Mouse (Mus musculus) small intestine, adult 2 months (tissue): Measurements from ENCODE around the gene Trmt10b. TPM values are rescaled to one million over a fixed set of nuclear protein-coding genes. Genes with fewer than 3 reads are reported as not detected.
A peak's percentile ranks its signal among the peaks of the same experiment; 100 is the strongest.

ENCODE experiments used
- H3K27ac ChIP-seq: fragments of 200-500 bp; 2 replicates; pipeline ENCODE4 v1.5.1; 2012; ENCODE audit warnings: low read depth, low read length, control low read depth, inconsistent platforms; ENCODE audit not compliant: insufficient read depth
- H3K27me3 ChIP-seq: fragments of 200-500 bp; 2 replicates; pipeline ENCODE4 v1.6.1; 2012; ENCODE audit warnings: mild to moderate bottlenecking, moderate library complexity, low read length, inconsistent platforms; ENCODE audit not compliant: control insufficient read depth, insufficient read depth
- H3K36me3 ChIP-seq: fragments of 200-500 bp; 2 replicates; pipeline ENCODE4 v1.6.1; 2012; ENCODE audit warnings: mild to moderate bottlenecking, low read length, control low read depth, inconsistent platforms; ENCODE audit not compliant: control insufficient read depth, insufficient read depth
- H3K4me1 ChIP-seq: fragments of 200-500 bp; 2 replicates; pipeline ENCODE4 v1.6.1; 2012; ENCODE audit warnings: low read length, inconsistent platforms, mixed read lengths; ENCODE audit not compliant: control insufficient read depth, insufficient read depth, insufficient read length
- H3K4me3 ChIP-seq: fragments of 200-500 bp; 2 replicates; pipeline ENCODE4 v1.5.1; 2012; ENCODE audit warnings: low read depth, mild to moderate bottlenecking, control low read depth, inconsistent platforms, low read length, moderate library complexity
- CTCF ChIP-seq: fragments of 200-500 bp; IDR thresholded peaks from 2 replicates; pipeline ENCODE4 v1.5.1; 2012; ENCODE audit warnings: low read depth, mild to moderate bottlenecking, control low read depth, inconsistent platforms, low read length, moderate library complexity, mixed read lengths; ENCODE audit not compliant: insufficient replicate concordance, insufficient read length; ENCODE audit errors: extremely low read depth
- POLR2A ChIP-seq: fragments of 200-500 bp; IDR thresholded peaks from 2 replicates; pipeline ENCODE4 v1.6.1; 2012; ENCODE audit warnings: low read depth, mild to moderate bottlenecking, control low read depth, inconsistent platforms, low read length, moderate library complexity
- WGBS: fragments of 180-500 bp; shearing (Covaris S2); methylation state at CpG from one replicate; pipeline ENCODE4 v1.1.7; 2018; 5-methylcytosine and 5-hydroxymethylcytosine counted together
- polyA plus RNA-seq: library from polyadenylated mRNA; depleted of rRNA; stranded (reverse); fragments of >200 nt; gene quantifications from 2 replicates; pipeline ENCODE4 v1.2.3, GENCODE M21; 2012

Gene Trmt10b
- polyA plus RNA-seq, 1 experiment: 0.56 TPM

DNA sequence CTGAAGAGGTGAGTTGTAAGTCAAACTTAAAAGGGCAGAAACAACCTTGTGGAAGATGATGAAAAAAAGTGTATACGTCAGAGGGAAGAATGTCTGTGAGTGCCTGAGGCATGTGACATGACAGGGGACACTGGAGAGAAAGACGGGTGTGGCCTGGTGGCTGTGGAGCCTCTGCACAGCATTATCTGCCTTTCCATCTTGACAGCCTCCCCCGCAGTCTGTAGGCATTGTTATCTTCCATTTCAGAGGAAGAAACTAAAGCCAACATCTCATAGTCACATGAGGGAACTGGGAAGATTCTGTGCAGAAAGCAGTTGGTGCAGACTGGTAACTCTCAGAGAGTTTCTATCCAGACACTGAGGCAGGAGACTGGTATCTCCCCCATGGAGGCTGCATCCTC, 29.0 kb upstream of the Trmt10b start:
- no peak overlapping the region for H3K27ac ChIP-seq
- H3K27me3 ChIP-seq: no peaks in the 10 kb centered on the region
- H3K36me3 ChIP-seq: no peaks in the 10 kb centered on the region
- H3K4me3 ChIP-seq: no peak overlapping the region
- no peaks in the 10 kb centered on the region for H3K4me1 ChIP-seq
- TF ChIP-seq POLR2A (no peak), CTCF (no peak)
- 34% methylated on average over 3 of the region's 3 CpGs for WGBS

DNA sequence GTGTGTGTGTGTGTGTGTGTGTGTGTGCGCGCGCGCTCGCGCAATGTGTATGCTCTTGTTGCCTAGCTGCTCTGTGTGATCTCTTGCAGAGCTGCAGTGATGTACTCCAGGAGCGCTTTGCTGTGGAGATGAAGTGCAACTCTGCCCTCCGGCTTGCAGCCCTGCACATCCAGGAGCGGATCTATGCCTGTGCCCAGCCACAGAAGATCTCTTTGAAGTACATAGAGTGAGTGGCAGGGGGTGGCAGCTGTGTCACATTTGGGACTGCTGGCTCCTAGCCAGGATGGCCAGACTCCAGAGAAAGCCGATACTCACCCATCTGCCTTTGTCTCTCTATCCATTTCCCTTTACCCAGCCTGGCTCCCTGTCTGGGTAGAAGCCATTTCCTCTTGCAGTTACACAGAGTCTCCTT, 25.9 kb upstream of the Trmt10b start:
- 77% methylated on average over 10 of the region's 10 CpGs for WGBS
- Histone ChIP-seq H3K36me3 (no peaks in the 10 kb centered on the region), H3K4me3 (no peak overlapping the region), H3K27me3 (no peaks in the 10 kb centered on the region), H3K4me1 (no peaks in the 10 kb centered on the region), H3K27ac (no peak overlapping the region)
- TF ChIP-seq CTCF (no peak), POLR2A (no peak)

DNA sequence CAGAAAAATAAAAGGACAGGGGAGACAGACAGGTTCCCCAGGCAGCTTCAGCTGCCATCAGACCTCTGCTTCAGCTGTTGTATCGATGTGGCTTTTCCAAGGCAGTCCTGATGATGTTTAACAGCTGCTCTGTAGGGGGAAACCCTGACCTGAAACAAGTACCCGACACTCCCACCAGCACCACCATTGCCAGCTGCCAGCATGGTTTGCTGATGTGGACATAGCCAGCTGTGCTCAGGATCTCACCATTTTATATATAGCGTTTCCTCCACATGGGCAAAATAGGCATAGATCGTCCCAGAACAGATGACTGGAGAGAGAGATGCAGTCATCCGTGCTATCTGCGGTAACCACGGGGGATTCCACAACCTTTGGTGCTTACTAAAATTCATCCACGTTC, 21.2 kb upstream of the Trmt10b start:
- H3K27me3 ChIP-seq: no peaks in the 10 kb centered on the region
- H3K4me1 ChIP-seq: no peaks in the 10 kb centered on the region
- H3K27ac ChIP-seq: no peak overlapping the region
- H3K36me3 ChIP-seq: no peaks in the 10 kb centered on the region
- 84% methylated on average over 8 of the region's 8 CpGs for WGBS
- H3K4me3 ChIP-seq: no peak overlapping the region
- TF ChIP-seq POLR2A: no peak
- TF ChIP-seq CTCF: no peak

DNA sequence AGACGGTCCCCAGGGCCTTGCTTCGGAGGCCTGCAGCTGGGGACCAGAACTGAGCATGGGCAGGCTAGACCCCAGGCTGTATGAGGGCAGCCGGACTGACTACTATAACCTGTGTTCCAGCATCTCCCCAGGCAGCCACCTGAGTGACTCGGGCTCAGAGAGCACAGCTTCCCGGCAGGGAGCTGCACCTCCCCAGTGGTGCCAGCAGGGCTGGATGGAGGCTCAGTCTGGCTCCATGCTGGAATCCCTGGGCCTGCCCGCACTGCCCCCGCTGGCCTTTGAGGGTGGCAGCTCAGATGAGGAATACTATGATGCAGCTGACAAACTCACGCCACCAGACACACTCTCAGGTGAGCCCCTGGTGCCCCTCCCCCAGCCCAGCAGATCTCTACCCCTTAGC, 17.6 kb upstream of the Trmt10b start:
- no peak for TF ChIP-seq CTCF
- TF ChIP-seq POLR2A: no peak
- H3K27me3 ChIP-seq: no peaks in the 10 kb centered on the region
- 50% methylated on average over 8 of the region's 8 CpGs for WGBS
- H3K4me3 ChIP-seq: no peak overlapping the region
- no peak overlapping the region for H3K27ac ChIP-seq
- no peaks in the 10 kb centered on the region for H3K36me3 ChIP-seq
- H3K4me1 ChIP-seq: no peaks in the 10 kb centered on the region

DNA sequence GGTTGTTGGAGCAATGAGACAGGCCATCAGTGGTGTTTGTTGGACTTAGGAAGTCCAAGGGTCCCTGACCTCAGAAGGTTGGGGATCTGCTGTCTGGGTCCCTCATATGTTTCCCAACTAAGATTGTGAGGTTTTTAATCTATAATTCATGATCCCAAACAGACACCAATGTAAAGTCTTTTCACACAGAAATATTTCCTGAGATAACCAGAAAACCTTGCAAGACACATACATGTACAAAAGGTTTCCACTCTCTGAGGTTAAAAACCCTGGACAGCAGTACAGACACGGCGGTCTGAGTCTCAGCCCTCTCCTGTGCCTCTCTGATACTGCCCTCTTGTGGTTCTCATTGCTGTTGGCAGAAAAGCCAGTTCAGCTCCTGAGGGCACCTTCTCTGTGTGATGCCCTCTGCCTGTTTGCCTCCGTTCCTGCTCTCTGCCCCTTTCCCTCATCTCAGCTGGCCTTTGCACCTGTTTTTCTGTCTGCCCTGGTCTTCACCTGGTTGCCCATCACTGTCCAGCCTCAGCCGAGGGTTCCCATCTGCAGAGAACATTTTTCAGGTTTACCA, 16.9 kb upstream of the Trmt10b start:
- WGBS: 11% methylated on average over 4 of the region's 4 CpGs
- no peak overlapping the region for H3K4me3 ChIP-seq
- H3K36me3 ChIP-seq: no peaks in the 10 kb centered on the region
- TF ChIP-seq CTCF (peak; percentile 80; the same call in 1 of the 2 replicates), POLR2A (no peak)
- no peak overlapping the region for H3K27ac ChIP-seq
- H3K4me1 ChIP-seq: no peaks in the 10 kb centered on the region
- H3K27me3 ChIP-seq: no peaks in the 10 kb centered on the region

DNA sequence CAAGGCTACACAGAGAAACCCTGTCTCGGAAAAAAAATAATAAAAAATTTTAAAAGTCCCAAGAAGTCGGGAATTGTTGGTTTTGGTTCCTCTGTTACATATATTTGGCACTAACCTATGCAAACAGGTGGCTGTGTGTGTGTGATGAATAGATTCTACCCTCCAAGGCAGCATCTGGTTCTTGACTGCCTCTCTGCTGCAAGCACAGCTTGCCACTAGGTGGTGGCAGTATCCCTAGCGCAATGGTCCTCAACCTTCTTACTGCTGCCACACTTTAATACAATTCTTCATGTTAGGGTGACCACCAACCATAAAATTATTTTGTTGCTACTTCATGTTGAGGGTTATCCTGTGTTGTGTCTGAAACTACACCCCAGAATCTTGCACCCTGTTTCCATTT, 10.6 kb upstream of the Trmt10b start:
- Histone ChIP-seq H3K36me3 (no peaks in the 10 kb centered on the region), H3K4me1 (no peaks in the 10 kb centered on the region), H3K4me3 (no peak overlapping the region), H3K27me3 (peaks cover 4% of the 10 kb centered on the region; the same call in 1 of the 2 replicates), H3K27ac (no peak overlapping the region)
- peak; percentile 42; the same call in 1 of the 2 replicates for TF ChIP-seq CTCF
- no peak for TF ChIP-seq POLR2A
- WGBS: 53% methylated on average over 3 of the region's 3 CpGs

DNA sequence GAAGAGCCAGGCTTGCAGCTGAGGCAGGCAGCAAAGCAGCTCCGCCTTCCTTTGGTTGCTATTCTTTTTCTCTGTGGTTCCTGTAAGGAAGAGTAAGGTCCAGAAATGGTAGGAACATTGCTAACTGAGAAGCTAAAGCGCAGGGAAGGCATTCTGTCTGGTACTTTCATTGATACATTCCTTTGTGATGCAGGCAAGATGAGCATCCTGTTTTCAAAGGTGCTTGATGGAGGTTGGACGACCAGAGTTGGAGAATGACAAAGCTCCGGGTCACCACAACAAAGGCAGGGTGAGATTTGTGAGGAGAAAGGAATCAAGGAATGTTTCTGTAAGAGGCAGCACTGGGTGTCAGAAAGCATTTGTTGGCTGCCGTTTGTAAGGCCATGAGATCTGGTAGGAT, 9.0 kb upstream of the Trmt10b start:
- TF ChIP-seq POLR2A (no peak), CTCF (no peak)
- H3K4me1 ChIP-seq: no peaks in the 10 kb centered on the region
- peaks cover 4% of the 10 kb centered on the region; the same call in 1 of the 2 replicates for H3K27me3 ChIP-seq
- no peak overlapping the region for H3K4me3 ChIP-seq
- no peak overlapping the region for H3K27ac ChIP-seq
- 78% methylated on average over 5 of the region's 5 CpGs for WGBS
- H3K36me3 ChIP-seq: no peaks in the 10 kb centered on the region
